Mouse (Mus musculus): ENCODE measurements around the gene Agtpbp1. TPM values are rescaled to one million over a fixed set of nuclear protein-coding genes. Genes with fewer than 3 reads are reported as not detected.

Agtpbp1 gene
- polyA plus RNA-seq, 1 experiment: 1.7 TPM

GRCm38 (mm10) chr13:59552286-59552685 lies 32.7 kb downstream of the Agtpbp1 start:
- H3K4me1 ChIP-seq (ENCODE audit: control insufficient read depth, insufficient read depth, insufficient read length, low read length): peaks cover 6% of the 10 kb centered on the region
- TF ChIP-seq POLR2A (IDR thresholded peaks at IDR 0.05; ENCODE audit: low read depth, low read length): no peak
- no peak for TF ChIP-seq CTCF (IDR thresholded peaks at IDR 0.05; ENCODE audit: extremely low read depth, insufficient read length, insufficient replicate concordance, low read depth, low read length)
- H3K36me3 ChIP-seq (ENCODE audit: control insufficient read depth, insufficient read depth, low read length): no peaks in the 10 kb centered on the region
- H3K27me3 ChIP-seq (ENCODE audit: control insufficient read depth, insufficient read depth, low read length): peaks cover 6% of the 10 kb centered on the region
- WGBS: 94% methylated on average over 5 of the region's 5 CpGs
- H3K27ac ChIP-seq (ENCODE audit: insufficient read depth, low read depth, low read length): no peak overlapping the region
- no peak overlapping the region for H3K4me3 ChIP-seq (ENCODE audit: low read depth, low read length)

- Histone ChIP-seq H3K27me3 (ENCODE audit: control insufficient read depth, insufficient read depth, low read length) (no peaks in the 10 kb centered on the region), H3K4me3 (ENCODE audit: low read depth, low read length) (no peak overlapping the region), H3K4me1 (ENCODE audit: control insufficient read depth, insufficient read depth, insufficient read length, low read length) (peaks cover 3% of the 10 kb centered on the region), H3K27ac (ENCODE audit: insufficient read depth, low read depth, low read length) (no peak overlapping the region), H3K36me3 (ENCODE audit: control insufficient read depth, insufficient read depth, low read length) (no peaks in the 10 kb centered on the region)
- WGBS: 10% methylated on average over 1 of the region's 1 CpGs
- TF ChIP-seq CTCF (IDR thresholded peaks at IDR 0.05; ENCODE audit: extremely low read depth, insufficient read length, insufficient replicate concordance, low read depth, low read length): no peak
- TF ChIP-seq POLR2A (IDR thresholded peaks at IDR 0.05; ENCODE audit: low read depth, low read length): no peak
Measured at GRCm38 (mm10) chr13:59549318-59549798, 35.7 kb downstream of the Agtpbp1 start.

- WGBS: 76% methylated on average over 4 of the region's 4 CpGs
- Histone ChIP-seq H3K4me1 (ENCODE audit: control insufficient read depth, insufficient read depth, insufficient read length, low read length) (peaks cover 3% of the 10 kb centered on the region), H3K27me3 (ENCODE audit: control insufficient read depth, insufficient read depth, low read length) (no peaks in the 10 kb centered on the region), H3K4me3 (ENCODE audit: low read depth, low read length) (no peak overlapping the region), H3K36me3 (ENCODE audit: control insufficient read depth, insufficient read depth, low read length) (no peaks in the 10 kb centered on the region), H3K27ac (ENCODE audit: insufficient read depth, low read depth, low read length) (0 out of 2 replicates have a peak overlapping the region, but pooled peaks have one; percentile 9)
- TF ChIP-seq CTCF (IDR thresholded peaks at IDR 0.05; ENCODE audit: extremely low read depth, insufficient read length, insufficient replicate concordance, low read depth, low read length) (no peak), POLR2A (IDR thresholded peaks at IDR 0.05; ENCODE audit: low read depth, low read length) (no peak)
Measured at GRCm38 (mm10) chr13:59547716-59548115, 37.3 kb downstream of the Agtpbp1 start.

DNA sequence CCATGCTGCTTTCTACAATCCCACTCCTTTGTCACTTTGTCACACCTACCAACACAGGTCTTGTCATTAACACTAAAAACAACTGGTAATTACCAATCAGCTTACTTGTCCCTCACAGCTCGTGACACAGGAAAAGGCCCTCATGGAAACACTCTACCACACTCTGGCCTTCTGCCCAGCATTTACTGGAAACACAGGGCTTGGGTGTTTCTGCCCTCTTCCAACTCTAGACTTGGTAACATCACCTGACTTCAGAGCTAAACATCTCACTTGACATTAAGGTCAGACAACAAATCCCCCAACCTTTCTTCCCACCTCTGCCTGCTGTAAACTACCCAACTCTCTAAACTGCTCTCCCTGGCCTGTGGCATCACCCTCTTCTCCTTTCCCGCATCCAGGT lies 37.9 kb downstream of the Agtpbp1 start:
- Histone ChIP-seq H3K27ac (ENCODE audit: insufficient read depth, low read depth, low read length) (no peak overlapping the region), H3K4me3 (ENCODE audit: low read depth, low read length) (no peak overlapping the region), H3K4me1 (ENCODE audit: control insufficient read depth, insufficient read depth, insufficient read length, low read length) (peaks cover 3% of the 10 kb centered on the region), H3K27me3 (ENCODE audit: control insufficient read depth, insufficient read depth, low read length) (no peaks in the 10 kb centered on the region), H3K36me3 (ENCODE audit: control insufficient read depth, insufficient read depth, low read length) (no peaks in the 10 kb centered on the region)
- 82% methylated on average over 2 of the region's 2 CpGs for WGBS
- no peak for TF ChIP-seq CTCF (IDR thresholded peaks at IDR 0.05; ENCODE audit: extremely low read depth, insufficient read length, insufficient replicate concordance, low read depth, low read length)
- no peak for TF ChIP-seq POLR2A (IDR thresholded peaks at IDR 0.05; ENCODE audit: low read depth, low read length)

DNA sequence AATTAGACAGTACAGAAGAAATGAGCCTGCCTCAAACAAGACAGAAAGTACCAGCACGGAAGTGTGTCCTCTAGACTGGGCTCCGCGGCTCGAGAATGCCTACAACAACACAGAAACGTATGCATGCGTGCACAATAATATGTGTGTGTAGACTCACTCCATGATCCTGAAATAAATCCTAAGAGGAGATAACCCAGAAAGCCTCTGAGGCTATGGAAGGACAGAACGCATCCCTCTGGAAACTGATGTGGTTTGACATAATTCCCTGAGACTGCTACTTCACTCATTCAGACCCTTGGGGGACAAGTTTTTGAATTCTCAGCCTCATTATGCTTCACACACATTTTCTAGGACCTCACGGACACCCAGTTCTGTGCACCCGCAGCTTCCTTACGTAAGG lies 42.6 kb downstream of the Agtpbp1 start:
- WGBS: 93% methylated on average over 10 of the region's 10 CpGs
- TF ChIP-seq CTCF (IDR thresholded peaks at IDR 0.05; ENCODE audit: extremely low read depth, insufficient read length, insufficient replicate concordance, low read depth, low read length): no peak
- no peak for TF ChIP-seq POLR2A (IDR thresholded peaks at IDR 0.05; ENCODE audit: low read depth, low read length)
- Histone ChIP-seq H3K4me1 (ENCODE audit: control insufficient read depth, insufficient read depth, insufficient read length, low read length) (no peaks in the 10 kb centered on the region; the same call in none of the 2 replicates), H3K27me3 (ENCODE audit: control insufficient read depth, insufficient read depth, low read length) (no peaks in the 10 kb centered on the region), H3K36me3 (ENCODE audit: control insufficient read depth, insufficient read depth, low read length) (no peaks in the 10 kb centered on the region), H3K4me3 (ENCODE audit: low read depth, low read length) (no peak overlapping the region), H3K27ac (ENCODE audit: insufficient read depth, low read depth, low read length) (no peak overlapping the region)

DNA sequence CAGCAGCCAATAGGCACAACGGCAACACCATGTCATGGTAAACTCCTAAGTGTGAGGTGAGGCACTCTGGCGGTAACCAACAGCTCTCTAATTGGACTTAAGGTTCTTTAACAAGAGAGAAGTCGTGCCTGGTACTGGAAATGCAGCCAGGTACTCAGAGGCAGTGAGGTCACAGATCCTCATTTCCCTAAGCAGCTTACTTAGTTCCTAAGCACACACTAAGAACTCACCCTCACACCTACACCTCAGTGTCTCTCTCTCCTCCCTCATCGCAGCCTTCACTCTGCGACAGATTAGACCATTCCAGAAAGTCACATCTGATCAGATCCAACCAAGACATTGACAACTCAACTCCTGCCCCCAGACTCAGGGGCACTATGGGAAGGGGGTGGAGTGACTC lies 45.0 kb downstream of the Agtpbp1 start:
- Histone ChIP-seq H3K4me3 (ENCODE audit: low read depth, low read length) (no peak overlapping the region), H3K27me3 (ENCODE audit: control insufficient read depth, insufficient read depth, low read length) (no peaks in the 10 kb centered on the region), H3K4me1 (ENCODE audit: control insufficient read depth, insufficient read depth, insufficient read length, low read length) (no peaks in the 10 kb centered on the region), H3K27ac (ENCODE audit: insufficient read depth, low read depth, low read length) (no peak overlapping the region), H3K36me3 (ENCODE audit: control insufficient read depth, insufficient read depth, low read length) (no peaks in the 10 kb centered on the region)
- TF ChIP-seq POLR2A (IDR thresholded peaks at IDR 0.05; ENCODE audit: low read depth, low read length) (no peak), CTCF (IDR thresholded peaks at IDR 0.05; ENCODE audit: extremely low read depth, insufficient read length, insufficient replicate concordance, low read depth, low read length) (no peak)
- 84% methylated on average over 5 of the region's 5 CpGs for WGBS

- Histone ChIP-seq H3K27me3 (ENCODE audit: control insufficient read depth, insufficient read depth, low read length) (no peaks in the 10 kb centered on the region), H3K36me3 (ENCODE audit: control insufficient read depth, insufficient read depth, low read length) (no peaks in the 10 kb centered on the region), H3K4me1 (ENCODE audit: control insufficient read depth, insufficient read depth, insufficient read length, low read length) (no peaks in the 10 kb centered on the region), H3K4me3 (ENCODE audit: low read depth, low read length) (no peak overlapping the region), H3K27ac (ENCODE audit: insufficient read depth, low read depth, low read length) (no peak overlapping the region)
- TF ChIP-seq POLR2A (IDR thresholded peaks at IDR 0.05; ENCODE audit: low read depth, low read length): no peak
- WGBS: 86% methylated on average over 5 of the region's 5 CpGs
Measured at GRCm38 (mm10) chr13:59538661-59539060, 46.4 kb downstream of the Agtpbp1 start.

DNA sequence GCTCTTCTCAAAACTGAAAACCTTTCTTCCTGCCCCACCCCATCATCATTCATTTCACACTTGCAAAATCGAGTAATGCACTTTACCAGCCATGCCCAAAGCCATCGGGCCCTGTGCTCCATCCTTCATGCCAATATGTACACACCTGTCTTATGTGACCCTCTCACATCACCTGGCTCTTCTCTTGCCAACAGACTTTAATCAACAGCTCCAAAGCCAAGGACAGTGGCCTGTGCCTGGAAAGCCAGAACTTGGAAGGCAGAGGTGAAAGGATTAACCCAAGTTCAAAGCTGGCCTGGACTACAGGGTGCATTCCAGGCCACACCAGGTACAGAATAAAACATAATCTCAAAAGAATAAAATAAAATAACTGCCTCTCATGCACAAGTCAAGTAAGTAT lies 48.4 kb downstream of the Agtpbp1 start:
- Histone ChIP-seq H3K4me3 (ENCODE audit: low read depth, low read length) (no peak overlapping the region), H3K27ac (ENCODE audit: insufficient read depth, low read depth, low read length) (no peak overlapping the region), H3K27me3 (ENCODE audit: control insufficient read depth, insufficient read depth, low read length) (no peaks in the 10 kb centered on the region), H3K36me3 (ENCODE audit: control insufficient read depth, insufficient read depth, low read length) (no peaks in the 10 kb centered on the region), H3K4me1 (ENCODE audit: control insufficient read depth, insufficient read depth, insufficient read length, low read length) (no peaks in the 10 kb centered on the region)
- 37% methylated on average over 2 of the region's 2 CpGs for WGBS
- TF ChIP-seq CTCF (IDR thresholded peaks at IDR 0.05; ENCODE audit: extremely low read depth, insufficient read length, insufficient replicate concordance, low read depth, low read length) (no peak), POLR2A (IDR thresholded peaks at IDR 0.05; ENCODE audit: low read depth, low read length) (no peak)
